Mouse (Mus musculus) midbrain, embryonic 15.5 days (tissue): ENCODE data around the gene Zfp689. TPM values are rescaled to one million over a fixed set of nuclear protein-coding genes. Genes with fewer than 3 reads are reported as not detected.
"Not testable (repeated sequence)": the region's sequence is repeated elsewhere in the genome, so short reads cannot be mapped to it uniquely, and the experiment has no call there.

Experiments used
- ATAC-seq: fragments of 200-750 bp; cut with Nextera tagmentation; replicated peaks from 2 replicates; pipeline ENCODE4 v1.8.0; 2017; ENCODE audit warnings: moderate TSS enrichment
- H3K27ac ChIP-seq: fragments of 300-500 bp; sonication (generic); 2 replicates; pipeline ENCODE4 v1.5.1; 2015; ENCODE audit warnings: mild to moderate bottlenecking, inconsistent platforms
- H3K27me3 ChIP-seq: fragments of 300-500 bp; sonication (generic); replicated peaks from 2 replicates; pipeline ENCODE4 v1.6.1; 2015; ENCODE audit warnings: inconsistent platforms
- H3K36me3 ChIP-seq: fragments of 300-500 bp; sonication (generic); replicated peaks from 2 replicates; pipeline ENCODE4 v1.6.1; 2015; ENCODE audit warnings: inconsistent platforms
- H3K4me1 ChIP-seq: fragments of 300-500 bp; sonication (generic); 2 replicates; pipeline ENCODE4 v1.6.1; 2015; ENCODE audit warnings: inconsistent platforms
- H3K4me2 ChIP-seq: fragments of 300-500 bp; sonication (generic); 2 replicates; pipeline ENCODE4 v1.6.1; 2015; ENCODE audit warnings: inconsistent platforms, mild to moderate bottlenecking, moderate library complexity
- H3K4me3 ChIP-seq: fragments of 300-500 bp; sonication (generic); 2 replicates; pipeline ENCODE4 v1.5.1; 2015; ENCODE audit warnings: mild to moderate bottlenecking, inconsistent platforms
- H3K9ac ChIP-seq: fragments of 300-500 bp; sonication (generic); 2 replicates; pipeline ENCODE4 v1.6.1; 2015; ENCODE audit warnings: mild to moderate bottlenecking, inconsistent platforms
- H3K9me3 ChIP-seq: fragments of 300-500 bp; sonication (generic); 2 replicates; pipeline ENCODE4 v1.6.1; 2016; ENCODE audit warnings: inconsistent platforms
- WGBS: fragments of 180-500 bp; shearing (Covaris S2); methylation state at CpG from one replicate; pipeline ENCODE4 v1.1.7; 2015; ENCODE audit warnings: mixed read lengths; 5-methylcytosine and 5-hydroxymethylcytosine counted together
- polyA plus RNA-seq: library from polyadenylated mRNA; unstranded; fragments of >200 nt; fragmentation: Nextera tagmentation; extraction: Ambion mirVana; gene quantifications from 2 replicates; pipeline ENCODE4 v1.2.1, GENCODE M21; 2015

Zfp689 gene
- polyA plus RNA-seq: 16.1 and 16.4 TPM in 2 replicates

DNA sequence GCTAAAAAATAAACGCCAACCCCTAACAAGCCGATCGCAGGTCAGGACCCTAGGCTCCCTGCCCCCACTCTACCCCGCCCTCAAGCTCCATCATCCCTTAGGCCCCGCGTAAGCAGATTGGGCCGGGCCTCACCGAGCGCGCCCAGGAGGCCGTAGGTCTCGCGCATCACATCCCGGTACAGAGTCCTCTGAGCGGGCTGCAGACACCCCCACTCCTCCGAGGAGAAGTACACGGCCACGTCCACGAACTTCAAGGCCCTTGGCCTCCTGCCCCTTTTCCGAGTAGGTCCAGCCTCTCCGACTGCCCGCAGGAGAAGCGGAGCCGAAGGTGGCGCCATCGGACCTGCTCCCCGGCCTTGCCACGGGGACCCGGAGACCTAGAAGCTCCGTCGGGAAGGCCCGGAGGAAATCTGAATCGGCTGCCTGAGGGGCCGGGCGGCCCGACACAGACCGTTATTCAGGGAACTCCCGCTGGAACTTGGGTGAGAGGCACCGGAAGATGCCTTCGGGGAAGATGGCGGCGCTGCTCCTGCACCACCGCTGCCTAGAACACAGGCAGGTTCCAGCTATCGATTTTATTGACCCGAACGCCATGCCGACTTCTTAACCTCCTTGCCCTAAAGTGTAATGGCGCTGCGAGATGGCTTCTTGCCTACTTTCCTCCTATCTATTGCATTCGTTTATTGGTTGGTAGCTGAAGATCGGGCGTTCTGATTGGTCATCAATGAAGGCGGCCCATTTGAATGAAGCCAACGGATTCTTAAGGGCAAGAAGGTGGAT, at the start of gene Zfp689:
Zfp689 (minus strand) TSS at position 638 of the 780 bp plus-strand sequence.
- H3K4me2 ChIP-seq: peak within 1 kb of the TSS; percentile 81
- H3K9me3 ChIP-seq: no peaks in the 10 kb centered on the region
- no peaks in the 10 kb centered on the region for H3K27me3 ChIP-seq
- peaks cover 12% of the 10 kb centered on the region; the same call in 1 of the 2 replicates for H3K36me3 ChIP-seq
- H3K4me3 ChIP-seq: peak within 1 kb of the TSS; percentile 67
- peaks cover 45% of the 10 kb centered on the region for H3K4me1 ChIP-seq
- peak; percentile 94 for ATAC-seq
- peak within 1 kb of the TSS; percentile 79 for H3K9ac ChIP-seq
- WGBS: under 1% methylated on average over 54 of the region's 54 CpGs
- peak within 1 kb of the TSS; percentile 92 for H3K27ac ChIP-seq

- 46% methylated on average over 3 of the region's 3 CpGs for WGBS
- no peak for ATAC-seq
Observed at GRCm38 (mm10) chr7:127498407-127498806, 49.4 kb upstream of the Zfp689 start.

GRCm38 (mm10) chr7:127497382-127497781, 48.4 kb upstream of the Zfp689 start:
- H3K4me1 ChIP-seq: no peaks in the 10 kb centered on the region
- H3K9ac ChIP-seq: no peak overlapping the region
- no peak overlapping the region for H3K4me3 ChIP-seq
- no peak overlapping the region for H3K4me2 ChIP-seq
- no peaks in the 10 kb centered on the region for H3K9me3 ChIP-seq
- ATAC-seq: no peak
- no peaks in the 10 kb centered on the region for H3K36me3 ChIP-seq
- no peak overlapping the region for H3K27ac ChIP-seq
- WGBS: 90% methylated on average over 2 of the region's 2 CpGs
- no peaks in the 10 kb centered on the region for H3K27me3 ChIP-seq

More at GRCm38 (mm10) chr7:127498407-127498806, 49.4 kb upstream of the Zfp689 start:
- Histone ChIP-seq H3K27me3 (no peaks in the 10 kb centered on the region), H3K4me1 (no peaks in the 10 kb centered on the region), H3K9ac (no peak overlapping the region), H3K4me2 (no peak overlapping the region), H3K4me3 (no peak overlapping the region), H3K27ac (no peak overlapping the region), H3K9me3 (no peaks in the 10 kb centered on the region), H3K36me3 (no peaks in the 10 kb centered on the region)

- Histone ChIP-seq H3K9me3 (no peaks in the 10 kb centered on the region), H3K9ac (no peak overlapping the region), H3K27ac (no peak overlapping the region), H3K36me3 (peaks cover 21% of the 10 kb centered on the region), H3K27me3 (no peaks in the 10 kb centered on the region), H3K4me3 (no peak overlapping the region), H3K4me2 (no peak overlapping the region), H3K4me1 (no peaks in the 10 kb centered on the region)
- no peak for ATAC-seq
Observed at GRCm38 (mm10) chr7:127494648-127495047, 45.7 kb upstream of the Zfp689 start.

GRCm38 (mm10) chr7:127491846-127492245, 42.9 kb upstream of the Zfp689 start:
- Histone ChIP-seq H3K9me3 (no peaks in the 10 kb centered on the region), H3K4me2 (no peak overlapping the region), H3K4me1 (no peaks in the 10 kb centered on the region), H3K4me3 (no peak overlapping the region), H3K27ac (no peak overlapping the region), H3K27me3 (no peaks in the 10 kb centered on the region), H3K36me3 (peaks cover 46% of the 10 kb centered on the region), H3K9ac (no peak overlapping the region)
- no peak for ATAC-seq
- 89% methylated on average over 3 of the region's 3 CpGs for WGBS

- H3K4me1 ChIP-seq: no peaks in the 10 kb centered on the region
- no peak for ATAC-seq
- no peak overlapping the region for H3K4me3 ChIP-seq
- 94% methylated on average over 7 of the region's 7 CpGs for WGBS
- no peak overlapping the region for H3K4me2 ChIP-seq
- no peaks in the 10 kb centered on the region for H3K9me3 ChIP-seq
- H3K9ac ChIP-seq: no peak overlapping the region
- no peaks in the 10 kb centered on the region for H3K27me3 ChIP-seq
- H3K27ac ChIP-seq: no peak overlapping the region
- H3K36me3 ChIP-seq: peaks cover 46% of the 10 kb centered on the region
Observed at GRCm38 (mm10) chr7:127489982-127490381, 41.0 kb upstream of the Zfp689 start.

DNA sequence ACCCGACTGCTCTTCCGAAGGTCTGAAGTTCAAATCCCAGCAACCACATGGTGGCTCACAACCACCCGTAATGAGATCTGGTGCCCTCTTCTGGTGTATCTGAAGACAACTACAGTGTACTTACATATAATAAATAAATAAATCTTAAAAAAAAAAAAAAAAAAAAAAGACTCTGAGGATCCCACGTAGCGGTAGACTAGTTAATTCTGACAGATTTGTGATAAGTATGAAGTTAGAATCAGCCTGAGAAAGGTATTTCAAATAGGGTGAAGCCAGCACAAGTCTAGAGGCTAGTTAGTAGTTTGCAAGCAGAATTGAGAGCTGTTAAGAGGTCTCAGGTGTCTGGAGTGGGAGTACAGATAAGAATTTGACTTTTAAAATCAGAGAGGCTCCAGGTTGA, 39.4 kb upstream of the Zfp689 start:
- H3K27ac ChIP-seq, H3K9ac ChIP-seq, H3K4me2 ChIP-seq, H3K27me3 ChIP-seq, H3K9me3 ChIP-seq, ATAC-seq, H3K4me3 ChIP-seq, H3K4me1 ChIP-seq: not testable (repeated sequence)
- WGBS: 80% methylated on average over 5 of the region's 5 CpGs
- peaks cover 57% of the 10 kb centered on the region for H3K36me3 ChIP-seq

DNA sequence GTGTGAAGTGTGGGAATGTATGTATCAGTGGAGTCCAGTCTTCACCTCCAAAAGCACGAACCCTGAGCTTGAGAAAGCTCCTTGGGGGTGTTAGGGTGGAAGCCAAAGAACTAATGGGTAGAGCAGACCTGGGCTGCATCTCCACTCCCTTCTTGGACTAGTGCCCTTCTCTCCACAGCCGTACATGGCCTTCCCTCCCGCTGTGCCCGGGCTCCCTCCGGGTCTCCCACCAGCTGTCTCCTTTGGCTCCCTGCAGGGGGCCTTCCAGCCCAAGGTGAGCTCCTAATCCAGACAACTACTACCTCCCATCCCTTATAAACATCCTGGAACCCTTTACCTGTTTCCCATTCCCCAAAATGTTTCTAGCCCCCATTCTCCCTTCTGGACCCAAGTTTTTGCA, 36.5 kb upstream of the Zfp689 start:
- Histone ChIP-seq H3K4me1 (peaks cover 10% of the 10 kb centered on the region), H3K36me3 (peaks cover 56% of the 10 kb centered on the region)
- ATAC-seq: no peak

GRCm38 (mm10) chr7:127480321-127480720, 31.4 kb upstream of the Zfp689 start:
- H3K27ac ChIP-seq: no peak overlapping the region
- no peak for ATAC-seq
- WGBS: 69% methylated on average over 2 of the region's 2 CpGs

More for the DNA sequence above, 36.5 kb upstream of the Zfp689 start:
- H3K4me3 ChIP-seq: no peak overlapping the region
- WGBS: 85% methylated on average over 5 of the region's 5 CpGs
- H3K27me3 ChIP-seq: no peaks in the 10 kb centered on the region
- no peak overlapping the region for H3K4me2 ChIP-seq
- H3K9me3 ChIP-seq: no peaks in the 10 kb centered on the region
- no peak overlapping the region for H3K27ac ChIP-seq
- no peak overlapping the region for H3K9ac ChIP-seq

GRCm38 (mm10) chr7:127479318-127480225, 30.6 kb upstream of the Zfp689 start:
- Histone ChIP-seq H3K4me3 (peak overlapping the region; percentile 86), H3K9me3 (no peaks in the 10 kb centered on the region), H3K4me1 (peaks cover 28% of the 10 kb centered on the region), H3K27ac (peak overlapping the region; percentile 96), H3K36me3 (peaks cover 40% of the 10 kb centered on the region), H3K4me2 (peak overlapping the region; percentile 94), H3K9ac (peak overlapping the region; percentile 93), H3K27me3 (no peaks in the 10 kb centered on the region)
- WGBS: 4% methylated on average over 45 of the region's 48 CpGs
- ATAC-seq: no peak

More at GRCm38 (mm10) chr7:127480321-127480720, 31.4 kb upstream of the Zfp689 start:
- Histone ChIP-seq H3K27me3 (no peaks in the 10 kb centered on the region), H3K9ac (peak overlapping the region; percentile 93), H3K9me3 (no peaks in the 10 kb centered on the region), H3K4me1 (peaks cover 28% of the 10 kb centered on the region), H3K4me2 (peak overlapping the region; percentile 94), H3K36me3 (peaks cover 34% of the 10 kb centered on the region), H3K4me3 (peak overlapping the region; percentile 86)

DNA sequence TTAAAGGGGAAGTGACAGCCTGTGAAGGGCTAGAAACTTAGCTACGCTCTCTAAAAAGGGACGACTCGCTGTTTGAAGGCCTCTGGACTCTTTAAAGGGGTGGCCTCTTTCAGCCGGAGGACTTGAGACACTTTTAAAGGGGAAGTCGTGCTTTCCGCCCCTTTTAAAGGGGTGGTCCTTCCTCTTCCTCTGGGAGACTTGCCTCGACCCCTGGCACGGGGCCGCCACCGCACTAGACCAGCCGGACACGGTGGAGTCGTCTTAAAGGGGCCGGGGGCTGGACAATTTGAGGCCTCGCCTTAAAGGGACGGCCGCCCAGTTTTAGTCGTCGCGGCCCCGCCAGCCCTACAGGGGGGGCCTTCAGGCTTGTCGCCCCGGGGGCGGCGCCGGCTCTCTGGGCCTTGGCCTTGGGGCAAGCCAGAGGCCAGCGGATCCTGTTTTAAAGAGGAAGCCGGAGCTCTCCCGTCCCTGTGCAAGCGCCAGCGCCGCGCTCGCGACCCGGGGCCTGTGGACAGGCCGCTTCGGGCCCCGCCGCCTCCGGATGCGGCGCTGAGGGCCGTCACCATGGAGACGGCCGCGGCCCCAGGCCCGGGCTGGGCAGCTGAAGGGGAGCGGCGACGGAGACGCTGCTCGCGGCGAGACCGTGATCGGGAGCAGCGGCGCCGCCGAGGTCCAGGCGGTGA, 29.8 kb upstream of the Zfp689 start, which contains the start of gene Fbrs:
Fbrs (plus strand) TSS at position 565 of the 683 bp plus-strand sequence.
- no peaks in the 10 kb centered on the region for H3K27me3 ChIP-seq
- peak; percentile 86 for ATAC-seq
- WGBS: under 1% methylated on average over 61 of the region's 62 CpGs
- H3K9ac ChIP-seq: peak within 1 kb of the TSS; percentile 93
- peak within 1 kb of the TSS; percentile 96 for H3K27ac ChIP-seq
- H3K4me3 ChIP-seq: peak within 1 kb of the TSS; percentile 86
- H3K4me2 ChIP-seq: peak within 1 kb of the TSS; percentile 94
- peaks cover 28% of the 10 kb centered on the region for H3K4me1 ChIP-seq
- peaks cover 42% of the 10 kb centered on the region for H3K36me3 ChIP-seq
- H3K9me3 ChIP-seq: no peaks in the 10 kb centered on the region
